Mouse (Mus musculus): Measurements from ENCODE around the gene Ube2e3.

The Ube2e3 gene

DNA sequence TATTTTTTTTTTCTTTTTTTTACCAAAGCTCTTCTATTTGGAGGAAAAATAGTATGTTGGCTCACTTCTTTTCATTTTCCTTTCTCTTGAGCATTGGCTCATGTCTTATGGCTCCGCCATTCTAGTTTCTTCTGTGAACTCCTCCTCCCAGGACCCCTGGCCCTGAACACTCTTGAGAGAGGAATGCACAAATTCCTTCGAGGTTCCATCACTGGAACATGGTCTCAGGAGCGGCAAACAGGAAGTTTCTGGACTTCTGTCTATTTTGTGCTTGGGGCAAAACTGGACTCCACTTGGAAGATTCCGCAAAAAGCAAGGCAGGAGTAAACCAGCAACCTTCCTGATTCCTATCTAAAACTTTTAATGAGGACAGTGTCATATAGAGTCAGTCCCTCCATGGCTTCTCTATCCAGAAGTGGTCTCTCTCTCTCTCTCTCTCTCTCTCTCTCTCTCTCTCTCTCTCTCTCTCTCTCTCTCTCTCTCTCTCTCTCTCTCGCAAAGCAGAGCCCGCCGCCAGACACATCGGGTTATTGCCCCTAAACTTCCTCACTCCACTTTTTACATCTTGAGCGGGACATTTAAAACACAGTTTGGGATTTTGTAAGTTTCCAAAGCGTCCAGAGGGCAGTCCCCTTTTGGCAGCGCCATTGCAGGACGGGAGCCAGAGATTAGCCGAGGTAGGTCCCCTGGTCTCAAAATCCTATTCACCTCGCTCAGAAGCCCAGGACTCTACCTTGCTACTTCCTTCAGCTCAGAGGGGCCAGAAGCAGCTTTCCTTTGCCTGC lies at the start of gene Ube2e3:
Gene Ube2e3, plus strand, starts transcription at position 399 of the 785 bp plus-strand sequence.
- DNase-seq (ENCODE audit: low spot score in 2 of 2) = no peak

DNA sequence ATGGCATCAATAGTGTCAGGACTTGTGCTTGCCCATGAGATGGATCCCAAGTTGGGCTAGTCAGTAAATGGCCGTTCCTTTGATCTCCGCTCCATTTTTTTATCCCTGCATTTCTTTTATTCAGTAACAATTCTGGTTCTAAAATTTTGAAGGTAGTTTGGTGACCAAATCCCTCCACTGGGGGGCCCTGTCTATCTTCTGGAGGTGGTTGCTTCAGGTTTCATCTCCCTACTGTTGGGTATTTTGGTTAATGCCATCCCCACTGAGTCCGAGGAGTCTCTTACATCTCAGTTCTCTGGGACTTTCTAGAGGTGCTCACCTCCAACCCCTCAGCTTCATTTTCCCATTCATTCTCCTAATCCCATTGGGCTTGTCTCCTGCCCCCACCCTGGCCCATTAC lies 38.0 kb upstream of the Ube2e3 start:
- DNase-seq (ENCODE audit: low spot score in 2 of 2) = no peak

DNA sequence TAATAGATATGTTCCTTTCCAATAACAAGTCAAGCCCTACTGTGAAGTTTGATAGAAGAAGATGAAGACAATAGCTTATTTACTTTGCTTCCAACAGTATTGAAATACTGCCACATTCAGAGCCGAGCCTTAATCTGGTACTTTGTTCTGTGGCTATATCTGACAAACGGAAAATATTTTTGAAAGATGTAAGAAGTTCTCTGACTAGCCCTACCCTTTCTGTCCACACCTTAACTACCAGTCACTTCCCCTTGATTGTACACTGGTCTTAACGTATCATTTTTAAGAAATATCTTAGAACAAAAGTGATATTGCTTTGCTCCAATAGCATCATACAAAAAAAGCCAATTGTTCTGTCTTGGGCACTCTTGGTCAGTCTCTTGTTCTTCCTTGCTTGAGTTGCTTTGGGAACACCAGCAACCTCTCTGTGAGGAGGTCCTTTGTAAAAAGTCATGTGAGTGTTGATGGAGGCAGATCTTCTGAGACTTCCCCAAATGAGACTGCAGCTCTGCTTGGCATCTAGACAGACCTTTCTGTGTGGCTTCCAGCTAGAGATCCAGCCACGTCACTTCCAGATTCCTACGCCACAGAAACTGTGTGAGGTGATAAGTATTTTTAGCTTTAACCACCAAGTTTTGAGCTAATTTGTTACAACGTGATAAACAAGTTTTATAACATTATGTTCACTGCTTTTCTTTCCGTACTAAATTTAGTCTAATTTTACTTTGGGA lies 26.3 kb upstream of the Ube2e3 start:
- no peak for DNase-seq (ENCODE audit: low spot score in 2 of 2)

DNA sequence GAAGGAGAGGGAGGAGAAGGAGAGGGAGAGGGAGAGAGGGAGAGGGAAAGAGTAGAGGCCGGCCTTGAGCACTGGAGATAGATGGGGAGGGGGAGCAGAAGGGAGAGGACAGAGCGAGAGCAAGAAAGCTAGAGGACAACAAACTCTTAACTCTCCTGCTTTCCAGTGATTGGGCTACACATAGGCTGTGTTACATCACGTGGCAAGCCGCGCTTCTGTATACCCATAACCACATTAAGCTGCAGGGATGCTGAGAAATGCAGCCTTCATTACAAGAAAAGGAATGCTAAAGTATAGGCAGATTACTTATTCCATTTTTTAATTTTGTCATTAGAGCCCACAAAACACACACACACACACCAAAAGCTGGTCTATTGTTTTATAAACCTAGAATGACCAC lies 23.6 kb upstream of the Ube2e3 start:
- DNase-seq (ENCODE audit: low spot score in 2 of 2) = no peak

DNA sequence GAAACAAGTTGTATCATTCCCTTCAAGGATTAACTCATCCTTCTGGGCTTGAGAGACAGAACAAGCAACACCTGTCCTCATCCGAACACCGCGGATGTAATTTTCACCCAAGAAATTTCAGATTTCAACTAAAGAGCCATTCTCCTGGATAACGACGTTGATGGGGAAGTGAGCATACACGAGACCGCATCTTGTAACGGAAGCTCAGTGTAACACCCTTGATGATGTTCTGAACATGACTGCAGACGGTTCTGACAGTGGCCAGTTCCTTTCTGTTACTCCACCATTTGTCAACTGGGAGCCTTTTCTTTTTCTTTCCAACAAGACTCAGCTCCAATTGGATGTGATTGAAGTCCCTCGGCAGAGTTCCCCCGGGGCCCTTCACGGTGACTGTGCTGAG lies 22.6 kb upstream of the Ube2e3 start:
- DNase-seq (ENCODE audit: low spot score in 2 of 2) = no peak

DNA sequence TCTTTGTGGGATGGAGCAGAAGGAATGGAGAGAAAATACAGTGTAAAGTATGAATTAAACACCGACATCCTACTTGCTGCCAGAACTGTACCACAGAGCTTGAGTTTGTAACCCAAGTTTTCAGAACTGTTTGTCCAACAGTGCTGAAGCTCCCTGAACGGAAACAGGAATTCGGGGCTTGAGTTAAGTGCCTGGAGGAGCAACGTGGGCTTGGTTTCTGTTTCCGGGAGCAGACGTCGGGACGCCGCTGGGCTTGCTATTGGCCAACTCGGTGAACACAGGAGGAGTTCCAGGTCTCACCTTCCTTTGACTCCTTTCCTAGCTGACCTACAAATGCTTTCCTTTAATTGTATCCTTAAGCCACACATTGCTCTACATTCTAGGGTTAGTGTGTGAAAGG lies 22.2 kb upstream of the Ube2e3 start:
- DNase-seq (ENCODE audit: low spot score in 2 of 2) = no peak

DNA sequence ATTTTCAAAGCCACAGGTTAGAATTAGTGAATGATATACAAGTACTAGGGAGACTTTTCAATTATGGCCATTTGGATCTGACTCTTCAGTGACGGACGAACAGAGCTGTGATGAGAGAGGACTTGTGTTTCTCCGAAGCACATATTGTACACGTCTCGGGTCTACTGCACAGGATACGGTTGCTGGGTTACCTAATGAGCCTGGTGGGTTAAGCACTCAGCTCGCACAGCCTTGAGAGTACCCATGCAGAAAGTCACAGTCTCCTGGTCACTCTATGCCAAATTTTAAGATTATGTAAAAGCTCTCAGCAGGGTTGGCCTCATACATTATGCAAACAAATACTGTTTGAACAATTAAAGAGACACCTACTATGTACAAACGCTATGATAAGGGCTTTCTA lies 13.6 kb upstream of the Ube2e3 start:
- DNase-seq (ENCODE audit: low spot score in 2 of 2) = no peak

DNA sequence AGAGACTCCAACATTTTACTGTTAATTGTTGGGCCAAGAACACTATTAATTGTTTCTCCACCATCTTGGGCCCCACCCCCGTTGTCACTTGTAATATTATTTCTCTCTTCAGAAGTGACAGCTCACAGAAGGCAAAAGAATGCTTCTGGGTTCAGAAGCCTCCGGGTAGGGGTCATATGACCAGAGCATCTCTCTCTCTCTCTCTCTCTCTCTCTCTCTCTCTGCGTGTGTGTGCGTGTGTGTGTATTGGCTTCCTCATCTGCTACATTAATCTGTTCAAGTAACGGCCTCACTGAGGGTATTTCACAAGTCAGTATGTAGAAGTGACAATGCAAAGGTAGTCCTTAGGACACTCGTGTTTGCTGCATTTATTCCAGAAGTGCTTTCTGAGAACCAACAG lies 9.3 kb upstream of the Ube2e3 start:
- DNase-seq (ENCODE audit: low spot score in 2 of 2) = no peak

DNA sequence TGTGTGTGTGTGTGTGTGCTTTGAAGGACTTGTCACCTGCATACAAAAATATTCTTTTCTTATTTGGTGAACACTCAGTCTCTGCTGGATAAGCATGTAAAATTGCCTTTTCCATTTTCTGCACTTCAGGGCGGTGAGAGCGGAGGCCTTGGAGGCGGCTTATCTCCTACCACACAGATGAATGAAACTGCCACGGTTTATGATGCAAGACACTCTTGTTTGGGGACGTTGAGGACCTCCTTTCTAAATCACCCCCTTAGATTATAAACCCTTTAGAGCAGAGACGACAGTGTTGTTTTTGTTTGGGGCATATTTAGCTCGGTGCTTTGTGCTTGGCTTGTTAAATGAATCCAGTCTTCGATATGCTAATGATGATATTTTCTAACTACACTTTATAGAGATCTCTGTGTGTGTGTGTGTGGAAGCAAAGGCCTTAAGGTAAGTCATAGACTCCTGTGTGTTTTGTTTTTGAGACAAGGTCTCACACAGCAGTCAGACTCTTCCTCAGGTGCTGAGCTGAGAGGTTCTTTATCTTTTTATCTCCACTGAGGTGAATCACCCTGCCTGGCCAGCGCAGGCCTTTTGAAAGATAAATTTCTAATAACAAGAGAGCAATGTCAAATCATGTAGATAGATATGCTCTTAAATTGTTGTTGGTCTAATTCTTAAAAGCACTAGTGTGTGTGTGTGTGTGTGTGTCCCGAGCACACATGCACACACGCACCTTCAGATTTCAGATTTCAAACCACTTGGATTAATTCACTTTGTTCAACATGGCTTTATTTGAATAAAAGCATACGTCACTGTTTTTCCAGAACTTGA lies 8.4 kb upstream of the Ube2e3 start:
- no peak for DNase-seq (ENCODE audit: low spot score in 2 of 2)

DNA sequence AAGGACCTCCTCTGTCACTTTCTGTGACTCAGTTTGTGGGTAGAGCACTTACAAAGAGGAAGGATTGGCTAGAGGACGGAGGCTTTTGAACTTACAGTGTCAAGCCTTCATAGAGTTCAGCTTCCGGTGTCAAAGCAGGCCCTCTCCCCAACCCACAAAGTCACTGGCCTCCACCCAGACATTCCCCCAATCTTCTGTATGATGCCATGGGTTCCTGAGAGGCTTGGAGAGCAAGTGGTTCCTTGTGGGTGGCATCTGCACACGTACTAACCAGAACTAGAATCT lies 7.9 kb upstream of the Ube2e3 start:
- DNase-seq (ENCODE audit: low spot score in 2 of 2) = no peak

DNA sequence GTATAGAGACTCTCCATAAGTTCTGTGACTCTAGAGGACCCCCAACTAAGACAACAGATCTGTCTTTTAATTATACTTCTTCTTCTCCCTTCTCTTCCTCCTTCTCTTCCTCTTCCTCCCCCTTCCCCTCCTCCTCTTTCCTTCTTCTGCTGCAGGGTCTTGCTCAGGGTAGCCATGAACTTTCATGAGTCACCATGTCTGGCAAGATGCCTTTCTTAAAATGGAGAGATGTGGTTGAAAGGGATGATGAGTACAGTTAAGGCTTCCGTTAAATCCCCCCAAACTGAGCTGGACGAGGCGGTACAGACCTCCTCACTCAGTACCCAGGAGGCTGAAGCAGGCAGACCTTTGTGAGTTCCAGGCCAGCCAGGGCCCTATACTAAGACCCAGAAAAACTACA lies 3.8 kb upstream of the Ube2e3 start:
- DNase-seq (ENCODE audit: low spot score in 2 of 2) = no peak

DNA sequence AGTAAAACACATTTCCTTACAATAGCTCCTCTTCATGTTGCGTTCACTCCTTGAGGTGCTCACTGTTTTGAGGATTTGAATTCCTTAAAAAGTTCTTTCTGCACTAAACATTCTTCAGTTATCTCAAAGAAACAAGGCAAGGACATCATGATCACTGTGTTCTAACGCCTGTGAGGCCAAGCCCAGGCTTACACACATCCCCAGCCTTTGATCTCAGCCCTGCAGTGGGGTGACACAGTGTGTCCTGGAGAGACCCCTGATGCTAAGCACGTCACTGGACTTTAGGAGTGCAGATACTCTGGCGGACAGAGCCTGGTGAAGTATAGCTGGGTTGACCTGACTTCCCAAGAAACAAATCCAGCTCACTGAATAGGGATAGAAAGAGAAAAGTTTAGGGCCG lies 3.1 kb upstream of the Ube2e3 start:
- DNase-seq (ENCODE audit: low spot score in 2 of 2) = no peak

DNA sequence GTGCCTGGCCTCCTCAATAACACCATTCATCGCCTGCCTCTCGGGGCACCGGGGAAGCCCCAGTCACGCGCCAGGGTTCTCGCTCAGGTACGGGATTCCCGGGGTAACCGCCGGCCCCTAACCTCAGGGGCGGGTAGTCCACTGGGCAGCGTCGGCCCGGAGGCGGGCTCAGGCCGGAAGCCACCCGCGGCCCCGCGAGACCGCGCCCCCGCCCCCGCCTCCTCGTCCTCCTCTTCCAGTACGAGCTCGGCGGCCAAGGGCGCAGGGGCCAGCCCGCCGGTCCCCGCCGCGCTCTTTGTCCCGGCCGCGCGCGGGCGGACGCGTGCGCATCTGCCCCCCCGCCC lies 559 bp downstream of the Ube2e3 start:
- peak; percentile 79 to 86 for DNase-seq (ENCODE audit: low spot score in 2 of 2)

DNA sequence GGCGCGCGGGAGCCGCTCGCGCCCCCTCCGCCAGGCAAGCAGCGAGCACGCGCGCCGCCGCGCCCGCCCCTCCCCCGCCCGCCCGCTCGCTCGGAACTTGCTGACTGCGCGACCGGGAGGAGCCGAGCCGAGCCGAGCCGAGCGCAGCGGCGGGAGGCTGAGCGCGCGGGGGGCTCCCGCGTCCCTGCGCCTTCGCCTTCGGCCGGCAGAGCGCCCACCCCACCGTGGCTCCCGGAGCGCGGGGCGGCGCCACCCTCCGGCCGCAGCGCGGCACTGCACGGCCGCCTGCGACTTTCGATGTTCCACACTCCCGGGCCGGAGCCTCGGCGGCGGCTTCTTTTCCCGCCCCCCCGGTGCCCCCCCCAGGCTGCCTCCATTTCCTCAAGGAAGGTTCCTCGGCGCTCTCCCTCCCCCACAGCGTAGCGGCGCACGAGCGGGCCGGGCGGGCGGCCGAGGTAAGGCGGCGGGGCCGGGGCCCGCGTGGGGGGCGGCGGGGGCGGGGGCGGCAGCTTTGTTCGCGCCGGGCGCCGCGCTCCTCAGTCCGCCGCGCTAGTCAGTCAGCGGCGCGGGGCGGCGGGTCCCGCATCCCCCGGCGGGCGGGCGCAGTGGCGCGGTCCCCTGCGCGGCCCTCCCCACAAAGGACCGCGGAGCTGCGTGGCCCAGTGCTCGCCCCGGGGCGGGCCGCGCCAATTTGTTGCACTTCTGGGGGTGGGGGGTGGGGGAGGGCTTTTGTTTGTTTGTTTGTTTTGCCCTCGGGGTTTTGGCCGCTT lies 1.2 kb downstream of the Ube2e3 start:
- peak; percentile 83 for DNase-seq (ENCODE audit: low spot score in 2 of 2)

DNA sequence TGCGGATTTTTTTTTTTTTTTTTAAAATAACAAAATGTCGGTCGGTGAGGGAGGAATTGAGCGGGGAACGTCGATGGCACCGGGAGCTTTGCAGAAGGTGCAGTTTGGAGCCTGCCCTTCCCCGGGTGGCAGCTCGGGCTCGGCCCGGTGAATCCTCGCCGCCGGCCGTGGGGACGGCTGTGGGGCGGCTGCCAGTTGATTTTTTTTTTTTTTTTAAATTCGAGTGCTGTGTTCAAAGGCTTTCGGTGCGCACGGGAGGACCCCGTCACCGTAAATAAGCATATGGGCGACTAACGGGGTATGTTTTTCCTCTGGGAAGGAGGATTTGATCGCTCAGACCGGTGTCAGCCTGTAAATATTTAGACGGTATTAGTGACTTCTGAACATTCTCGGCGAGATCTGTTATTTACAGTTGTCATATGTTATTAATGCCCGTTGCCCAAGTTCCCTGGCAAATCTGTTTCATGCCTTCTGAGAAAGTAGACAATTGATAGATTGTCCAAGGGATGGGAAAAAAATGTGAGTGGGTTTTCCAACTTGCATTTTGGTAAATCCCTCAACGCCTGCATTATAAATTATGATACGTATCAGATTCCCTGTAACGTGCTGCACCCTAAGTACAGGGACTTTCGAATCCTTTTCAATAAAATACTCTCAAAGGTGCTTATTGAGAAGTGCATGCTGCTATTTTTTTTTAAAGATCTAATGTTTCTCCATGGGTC lies 2.0 kb downstream of the Ube2e3 start:
- no peak for DNase-seq (ENCODE audit: low spot score in 2 of 2)

DNA sequence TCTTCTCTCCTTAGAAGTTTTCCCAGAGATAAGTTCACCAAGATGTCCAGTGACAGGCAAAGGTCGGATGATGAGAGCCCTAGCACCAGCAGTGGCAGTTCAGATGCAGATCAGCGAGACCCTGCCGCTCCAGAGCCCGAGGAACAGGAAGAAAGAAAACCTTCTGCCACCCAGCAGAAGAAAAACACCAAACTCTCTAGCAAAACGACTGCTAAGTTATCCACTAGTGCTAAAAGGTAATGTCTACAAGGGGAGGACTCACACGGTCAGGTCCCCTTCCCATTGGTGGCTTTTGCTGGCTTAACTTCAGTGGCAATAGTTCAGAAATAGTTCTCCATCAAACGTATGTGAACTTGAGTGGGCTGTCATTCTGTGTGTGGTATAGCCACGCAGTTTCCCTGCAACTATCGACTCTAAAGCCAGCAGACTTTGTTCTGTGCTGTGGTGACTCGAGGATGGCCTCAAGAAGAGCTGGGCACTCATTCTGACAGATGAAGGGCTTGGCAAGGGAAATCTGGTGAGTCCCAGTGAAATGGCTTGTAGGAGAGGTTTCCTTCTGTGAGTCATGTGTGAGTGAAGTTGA lies 2.6 kb downstream of the Ube2e3 start:
- DNase-seq (ENCODE audit: low spot score in 2 of 2) = no peak

DNA sequence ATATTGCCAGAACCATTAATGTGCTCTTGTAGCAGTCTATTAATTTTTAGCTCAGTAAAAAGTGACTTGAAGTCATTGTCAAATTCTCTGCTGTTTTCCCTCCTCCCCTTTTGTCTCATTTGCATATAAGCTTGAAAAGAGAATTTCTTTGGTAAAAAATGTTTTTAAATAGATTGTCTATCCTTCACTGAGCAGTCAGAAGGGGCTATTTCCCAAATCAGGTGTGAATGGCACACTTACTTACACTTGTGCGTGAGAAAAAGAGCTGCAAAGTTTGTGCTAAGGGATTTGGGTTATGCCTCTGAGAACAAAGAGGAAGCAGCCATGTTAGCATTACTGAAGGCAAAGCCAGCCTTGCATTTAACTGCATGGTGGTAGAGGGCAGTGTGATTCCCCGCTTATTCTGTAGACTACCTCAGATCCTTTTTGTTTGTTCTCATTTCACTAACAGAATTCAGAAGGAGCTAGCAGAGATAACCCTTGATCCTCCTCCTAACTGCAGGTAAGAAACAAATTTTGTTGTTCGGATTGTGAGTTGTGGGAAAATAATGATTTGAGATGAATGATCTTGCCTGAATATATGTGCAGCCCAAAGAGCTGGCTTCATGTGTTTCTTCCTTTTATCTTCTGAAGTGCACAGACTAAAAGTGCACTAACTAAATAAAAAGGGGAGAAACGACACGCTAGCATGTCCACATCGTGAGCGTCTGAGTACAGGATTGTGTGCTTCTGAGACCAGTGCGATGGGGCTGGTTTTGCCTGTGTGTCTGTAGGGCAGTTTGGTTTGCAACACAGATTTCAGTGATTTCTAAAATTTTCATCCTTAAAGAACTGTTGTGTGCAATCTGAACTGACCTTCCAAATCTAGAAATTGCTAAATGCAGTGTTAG lies 4.3 kb downstream of the Ube2e3 start:
- DNase-seq (ENCODE audit: low spot score in 2 of 2) = no peak

DNA sequence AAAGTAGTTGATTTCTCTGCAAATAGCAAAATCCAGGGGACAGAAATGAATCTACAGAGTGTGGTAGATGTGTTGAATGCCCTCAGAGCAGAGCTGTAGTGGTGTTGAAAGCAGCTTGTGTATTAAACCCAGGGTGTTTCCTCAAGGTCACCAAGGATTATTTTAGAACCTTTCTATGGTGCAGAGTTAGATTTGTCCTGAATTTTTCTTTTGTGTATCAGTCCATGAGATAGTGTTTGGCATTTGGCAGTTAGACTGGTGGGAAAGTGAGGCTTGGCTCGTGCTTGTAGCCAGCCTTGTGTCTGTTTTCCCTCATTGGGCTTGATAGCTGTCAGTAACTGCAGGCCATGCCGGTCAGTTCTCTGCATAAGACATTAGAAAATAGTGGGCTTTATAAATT lies 6.0 kb downstream of the Ube2e3 start:
- no peak for DNase-seq (ENCODE audit: low spot score in 2 of 2)

DNA sequence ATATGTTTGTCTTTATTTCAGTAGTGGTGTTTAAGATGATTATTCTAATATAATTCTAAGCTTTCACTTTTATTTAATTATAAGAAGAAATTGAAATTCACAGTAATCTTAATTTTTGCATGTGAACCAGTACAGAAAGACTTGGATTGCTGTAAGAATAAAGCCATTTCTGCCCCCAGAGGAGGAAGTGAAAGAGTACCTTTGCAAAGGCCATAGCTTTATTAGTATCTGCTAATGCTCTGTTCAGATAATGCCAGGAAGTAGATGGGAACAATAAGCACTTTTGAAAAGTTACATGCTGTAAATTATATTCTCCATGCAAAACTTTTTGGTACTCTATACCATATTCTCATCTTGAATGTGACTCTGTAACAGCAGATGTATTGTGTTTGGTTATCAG lies 8.1 kb downstream of the Ube2e3 start:
- DNase-seq (ENCODE audit: low spot score in 2 of 2) = no peak

DNA sequence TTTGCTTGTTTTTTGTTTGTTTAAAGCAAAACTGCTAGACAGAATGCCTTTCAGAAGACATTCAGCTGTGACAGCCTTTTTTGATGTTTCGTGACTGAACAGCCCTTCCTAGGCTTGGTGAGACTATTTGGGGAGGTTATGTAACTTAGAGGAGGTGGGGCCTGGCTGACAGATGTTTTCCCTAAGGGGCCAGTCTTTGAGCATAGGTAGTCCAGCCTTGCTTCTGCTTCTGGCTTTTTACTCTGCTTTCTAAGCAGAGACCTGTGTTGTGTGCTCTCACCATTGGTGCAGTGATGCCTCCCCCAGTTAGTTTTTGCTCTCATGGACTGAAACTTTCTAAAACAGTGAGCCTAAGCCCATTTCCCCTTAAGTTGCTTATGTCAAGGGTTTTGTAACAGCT lies 14.1 kb downstream of the Ube2e3 start:
- DNase-seq (ENCODE audit: low spot score in 2 of 2) = no peak

Measured in urinary bladder, postnatal 4 days (tissue).